Mouse (Mus musculus) central nervous system, embryonic 14 days (tissue): Measurements from ENCODE around the gene Cpa1. TPM values are rescaled to one million over a fixed set of nuclear protein-coding genes. Genes with fewer than 3 reads are reported as not detected.

Experiments used
- polyA plus RNA-seq: library from polyadenylated mRNA; depleted of rRNA; stranded (reverse); fragments of >200 nt; gene quantifications from 2 replicates; pipeline ENCODE4 v1.2.3, GENCODE M21; 2012; rRNA removed

The Cpa1 gene
- 0.63 and 0.86 TPM in 2 replicates for polyA plus RNA-seq

GRCm38 (mm10) chr6:30638674-30639268, at the start of gene Cpa1:
TSS of gene Cpa1 (plus strand) at chr6:30639218.

GRCm38 (mm10) chr6:30610710-30611109, 28.3 kb upstream of the Cpa1 start, which contains the start of gene Cpa5:
TSS of gene Cpa5 (plus strand) at chr6:30611010.

GRCm38 (mm10) chr6:30693350-30693991, 54.5 kb downstream of the Cpa1 start, which contains the start of gene Cep41:
TSS of gene Cep41 (minus strand) at chr6:30693749.

Other genes starting within 250 kb of the Cpa1 start
- 38.5 and 41.9 TPM in 2 replicates for gene Zc3hc1, start 248.2 kb upstream of the Cpa1 start, polyA plus RNA-seq
- gene Klhdc10, start 237.3 kb upstream of the Cpa1 start, polyA plus RNA-seq = 110 and 117 TPM in 2 replicates
- gene Tmem209, start 129.4 kb upstream of the Cpa1 start, polyA plus RNA-seq = 43.2 and 48.2 TPM in 2 replicates
- gene Ssmem1, start 129.4 kb upstream of the Cpa1 start, polyA plus RNA-seq = 0.12 and 0.14 TPM in 2 replicates
- gene Cpa2, start 97.6 kb upstream of the Cpa1 start, polyA plus RNA-seq = 2.6 and 3.5 TPM in 2 replicates
- gene Cpa4, start 70.8 kb upstream of the Cpa1 start, polyA plus RNA-seq = 2.1 and 2.5 TPM in 2 replicates
- gene Cpa5, start 28.2 kb upstream of the Cpa1 start, polyA plus RNA-seq = 0.02 and 0.21 TPM in 2 replicates
- 17.3 and 20.3 TPM in 2 replicates for gene Cep41, start 54.5 kb downstream of the Cpa1 start, polyA plus RNA-seq
- gene Mest, start 84.3 kb downstream of the Cpa1 start, polyA plus RNA-seq = 582 and 859 TPM in 2 replicates